Mouse (Mus musculus) adrenal gland (tissue): ENCODE measurements around the gene Nhsl1.
"Not testable (repeated sequence)": the region's sequence is repeated elsewhere in the genome, so short reads cannot be mapped to it uniquely, and the experiment has no call there.

Source experiments
- intact Hi-C: fragments of 180-260 bp; cut with DNase I; formaldehyde crosslinking; loops from one replicate; pipeline ENCODE4 v1.15.1; 2025

Gene Nhsl1

DNA sequence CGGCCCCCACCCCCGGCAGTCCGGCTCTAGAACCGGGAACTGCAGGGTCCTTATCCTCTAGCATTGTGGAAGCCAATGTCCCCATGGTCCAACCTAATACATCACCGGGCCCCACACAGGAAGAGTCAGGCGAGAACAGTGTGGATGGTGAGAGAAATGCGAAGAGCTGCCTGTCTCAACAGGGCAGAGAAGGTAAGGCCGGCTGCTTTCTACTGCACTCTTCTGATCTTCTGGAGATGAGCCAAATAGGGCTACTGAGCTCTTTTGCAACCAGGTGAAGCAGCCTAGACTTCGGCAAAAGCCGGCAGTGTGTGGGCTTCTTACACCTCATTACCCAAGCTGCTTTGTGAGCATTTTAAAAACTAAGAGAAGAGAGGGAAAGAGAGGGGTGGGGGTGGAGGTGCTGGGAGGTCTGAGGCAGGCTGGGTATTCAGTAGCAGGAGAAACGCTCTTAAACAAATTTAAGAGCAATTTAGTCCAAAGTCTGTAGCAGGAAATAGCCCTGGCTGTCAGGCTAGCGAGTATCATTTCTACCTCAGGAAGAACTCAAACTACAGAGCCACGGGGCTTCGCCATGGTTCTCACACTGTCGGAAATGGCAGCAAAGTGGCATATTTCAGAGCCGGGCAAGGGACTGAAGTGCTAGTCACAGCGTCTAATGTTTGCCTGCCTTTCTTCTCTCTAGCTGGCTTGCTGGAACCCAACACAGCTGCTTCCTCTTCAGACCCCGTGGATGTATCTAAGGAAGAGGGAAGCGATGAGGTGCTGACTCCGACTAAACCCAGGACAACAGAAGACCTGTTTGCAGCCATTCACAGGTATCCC is 208.3 kb downstream of the Nhsl1 start:
- intact Hi-C loops: loop anchor here (10.0 kb wide), 1 partner anchor 282 kb away; no protein-coding TSS in a partner anchor

DNA sequence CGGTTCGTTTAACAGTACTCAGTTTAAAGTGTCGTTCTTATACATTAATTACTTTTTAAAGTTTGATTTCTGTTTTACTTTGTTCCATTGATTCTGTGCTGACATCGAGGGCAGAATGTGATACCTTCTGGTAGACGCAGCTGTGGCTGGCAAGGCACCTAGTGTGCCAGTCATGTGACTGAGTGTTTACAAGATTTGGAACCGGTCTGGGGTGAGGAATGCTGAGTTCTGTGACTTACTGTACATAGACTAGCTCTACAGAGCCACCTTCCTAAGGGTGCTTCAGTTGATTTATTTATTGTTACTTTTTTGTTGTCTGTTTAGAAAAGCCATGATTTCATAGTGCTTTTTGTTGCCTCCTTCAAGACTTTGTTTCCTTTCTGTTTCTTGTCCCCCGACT is 209.0 kb downstream of the Nhsl1 start:
- intact Hi-C loops: loop anchor here (1.0 to 10.0 kb wide), 3 partner anchors 75 to 283 kb away; no protein-coding TSS in a partner anchor

DNA sequence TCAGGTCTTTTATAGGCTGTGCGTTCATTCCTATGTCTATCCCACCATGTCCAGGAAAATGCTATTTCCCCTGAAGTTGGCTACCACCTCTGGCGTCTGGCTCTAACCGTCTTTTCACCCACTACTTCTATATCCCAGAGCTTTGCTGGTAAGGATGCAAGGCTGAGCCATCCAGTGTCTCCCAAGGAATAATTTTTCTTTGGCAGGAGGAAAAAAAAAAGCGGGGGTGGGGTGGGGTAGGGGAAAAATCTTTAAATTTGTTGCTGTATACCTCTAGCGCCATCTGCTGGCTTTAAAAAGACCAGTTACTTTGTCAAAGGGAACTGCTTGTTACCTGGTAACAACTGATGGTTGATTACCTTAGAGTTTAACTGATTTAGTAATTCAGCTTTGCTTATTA is 209.7 kb downstream of the Nhsl1 start:
- intact Hi-C loops: loop anchor here (1.0 to 10.0 kb wide), 3 partner anchors 76 to 284 kb away; no protein-coding TSS in a partner anchor

DNA sequence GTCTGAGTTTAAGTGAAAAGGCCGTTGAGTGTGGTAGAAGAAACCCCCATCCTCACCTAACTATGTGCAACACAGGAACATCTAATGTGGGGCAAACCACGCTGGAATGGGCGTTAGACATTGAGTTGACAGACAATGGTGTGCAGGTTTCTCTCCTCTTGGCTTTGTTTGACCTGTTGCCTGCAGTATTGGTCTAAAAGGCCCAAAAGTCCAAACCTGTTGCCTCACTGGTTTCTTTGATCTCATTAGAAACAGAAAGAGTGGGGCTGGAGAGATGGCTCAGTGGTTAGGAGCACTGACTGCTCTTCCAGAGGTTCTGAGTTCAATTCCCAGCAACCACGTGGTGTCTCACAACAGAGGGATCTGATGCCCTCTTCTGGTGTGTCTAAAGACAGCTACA is 210.4 kb downstream of the Nhsl1 start:
- intact Hi-C loops: loop anchor here (2.0 to 10.0 kb wide), 2 partner anchors 76 to 284 kb away; no protein-coding TSS in a partner anchor

DNA sequence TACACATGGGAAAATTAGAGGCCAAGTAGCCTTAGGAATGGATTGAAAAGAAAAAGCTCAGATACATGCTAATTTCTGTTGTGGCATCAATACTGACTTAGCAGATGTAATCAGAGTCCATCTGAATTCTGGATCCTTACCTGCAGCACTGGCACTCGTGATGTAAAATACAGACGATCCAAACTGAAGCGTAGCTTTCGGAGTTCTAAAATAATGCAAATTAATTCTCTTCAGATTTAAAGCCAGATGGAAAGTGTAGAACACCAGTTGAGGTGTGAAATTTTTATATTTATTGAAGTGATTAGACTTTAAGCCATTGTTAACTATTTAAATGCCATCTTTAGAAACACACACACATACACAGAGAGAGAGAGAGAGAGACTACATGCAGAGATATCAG is 211.4 kb downstream of the Nhsl1 start:
- intact Hi-C loops: no loop called here

DNA sequence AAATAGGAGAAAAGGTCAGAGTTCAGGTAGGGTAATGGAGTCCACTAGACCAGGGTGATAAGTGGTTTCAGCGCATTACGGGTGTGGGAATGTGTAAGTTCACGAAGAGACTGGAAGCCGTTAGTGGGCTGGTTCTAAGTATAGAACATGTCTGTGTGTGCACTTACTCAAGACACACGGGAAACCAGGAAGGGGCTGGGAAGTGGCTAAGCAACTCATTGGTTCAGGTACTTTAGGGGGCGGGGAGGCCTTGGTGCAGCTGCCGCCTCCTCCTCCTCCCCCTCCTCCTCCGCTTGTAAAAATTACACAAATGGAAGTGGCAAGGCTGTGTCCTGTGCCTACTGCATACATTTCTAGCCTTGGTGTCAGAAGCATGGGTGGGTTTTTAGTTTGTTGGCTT is 213.5 kb downstream of the Nhsl1 start:
- intact Hi-C loops: no loop called here

DNA sequence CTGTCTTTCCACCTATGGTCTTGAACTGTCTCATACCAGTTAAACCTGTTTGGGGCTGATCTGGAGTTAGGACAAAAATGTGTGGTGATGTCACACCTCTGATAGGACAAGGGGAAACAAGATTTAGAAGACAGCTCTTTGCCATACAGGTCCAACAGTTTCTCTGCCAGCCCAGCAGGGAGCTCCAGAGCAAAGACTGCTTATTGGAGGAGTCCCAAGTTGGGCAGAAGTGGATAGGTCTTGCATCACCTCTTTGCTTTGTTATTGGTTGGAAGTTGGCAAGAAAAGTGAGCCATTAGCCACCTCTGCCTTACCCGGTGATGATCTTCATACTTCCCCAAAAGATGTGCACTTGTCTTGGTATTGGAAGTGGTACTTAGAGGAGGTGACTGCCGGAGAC is 218.1 kb downstream of the Nhsl1 start:
- intact Hi-C loops: no loop called here

DNA sequence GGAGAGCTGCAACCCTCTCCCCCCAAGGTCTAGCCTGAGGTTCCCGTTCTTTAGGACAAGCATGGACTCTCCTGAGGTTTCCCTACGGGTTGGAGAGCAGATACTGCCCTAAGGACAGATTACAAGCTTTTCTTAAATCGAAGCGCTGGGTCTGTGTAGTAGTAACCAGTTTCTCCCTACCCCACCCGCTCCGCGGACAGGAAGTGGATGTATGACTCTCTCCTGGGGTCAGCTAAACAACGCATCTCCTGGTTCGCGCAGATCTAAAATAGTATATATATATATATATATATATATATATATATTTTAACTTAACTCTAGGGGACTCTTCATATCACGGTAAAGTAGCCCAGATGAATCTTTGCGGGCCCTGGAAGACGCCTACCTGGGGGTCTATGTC is 226.5 kb downstream of the Nhsl1 start:
- intact Hi-C loops: no loop called here

DNA sequence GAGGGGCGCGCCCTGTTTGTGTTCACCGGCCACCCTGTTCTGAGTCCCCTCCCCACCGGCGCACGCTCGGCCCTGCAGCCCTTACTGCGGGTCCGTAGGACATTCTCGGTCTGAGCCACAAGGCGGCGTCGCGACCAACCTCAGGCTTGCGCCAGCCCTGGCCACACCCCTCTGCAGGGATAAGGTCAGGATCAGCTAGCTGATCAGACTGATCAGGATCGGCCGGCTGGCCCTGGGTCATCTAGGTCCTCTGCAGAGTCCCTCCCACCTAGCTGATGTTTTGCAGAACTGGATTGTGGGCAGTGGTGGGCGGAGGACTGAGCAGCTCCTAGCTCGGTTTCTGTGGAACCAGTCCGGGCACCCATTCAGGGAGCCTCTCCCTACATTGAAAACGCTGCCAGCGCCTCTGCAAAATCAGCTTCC is 227.0 kb downstream of the Nhsl1 start, which contains the start of gene Hebp2:
Hebp2 (minus strand) TSS at position 264 of the 423 bp plus-strand sequence.
- intact Hi-C loops: no loop called here

DNA sequence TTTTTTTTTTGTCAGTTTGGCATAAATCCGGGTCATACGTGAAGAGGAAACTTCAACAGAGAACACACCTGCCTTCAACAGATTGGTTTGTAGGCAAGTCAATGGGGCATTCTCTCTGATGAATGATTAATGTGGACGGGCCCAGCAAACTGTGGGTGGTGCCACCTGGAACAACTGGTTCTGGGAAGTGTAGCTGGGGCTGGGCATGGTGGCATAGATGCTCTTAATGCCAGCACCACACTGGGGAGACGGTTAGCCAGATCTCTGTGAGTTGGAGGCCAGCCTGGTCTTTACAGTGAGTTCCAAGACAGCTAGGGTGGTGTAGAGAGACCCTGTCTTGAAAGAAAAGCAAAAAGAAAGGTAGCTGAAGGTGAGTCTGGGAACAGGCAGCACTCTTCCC is 228.6 kb downstream of the Nhsl1 start:
- intact Hi-C loops: no loop called here

DNA sequence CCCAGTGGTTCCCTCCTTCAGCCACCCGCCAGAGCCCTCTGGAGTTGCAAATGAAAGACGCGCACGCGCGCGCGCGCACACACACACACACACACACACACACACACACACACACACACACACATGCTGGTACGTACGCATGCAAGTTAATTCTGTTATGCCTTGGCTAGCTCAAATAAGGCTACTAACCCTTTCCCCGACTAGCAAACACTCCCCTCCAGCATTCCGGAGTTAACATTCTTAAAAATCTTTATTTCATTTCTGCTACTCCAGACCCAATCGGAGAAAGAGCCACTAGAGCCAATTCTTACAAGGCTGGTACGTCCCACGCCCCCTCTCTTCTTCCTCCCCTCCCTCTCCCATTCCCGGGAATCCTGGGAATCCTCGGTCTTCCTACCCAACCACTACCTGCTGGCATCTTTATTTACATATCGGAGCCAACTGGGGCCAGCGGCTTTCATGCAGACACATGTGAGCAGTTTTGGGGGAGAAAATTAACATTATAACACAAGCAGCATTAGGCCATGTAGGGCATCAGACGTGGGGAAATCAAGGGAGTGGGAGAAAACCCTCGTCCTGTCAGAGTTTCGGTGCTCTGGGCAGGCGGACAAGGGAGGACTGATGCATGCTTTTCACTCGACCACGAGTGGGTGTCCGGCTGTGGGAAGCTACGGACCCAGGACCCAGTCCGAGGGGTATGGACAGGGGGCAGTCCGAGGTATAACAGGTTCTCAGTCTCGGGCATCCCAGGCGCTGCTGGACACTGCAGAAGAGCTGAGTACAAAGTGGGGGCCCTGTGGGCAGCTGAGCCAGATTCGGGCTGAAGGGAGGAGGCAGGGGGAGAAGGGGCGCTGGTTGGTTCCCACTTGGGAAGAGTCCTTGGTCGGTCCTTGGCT is 230.8 kb downstream of the Nhsl1 start:
- intact Hi-C loops: no loop called here

DNA sequence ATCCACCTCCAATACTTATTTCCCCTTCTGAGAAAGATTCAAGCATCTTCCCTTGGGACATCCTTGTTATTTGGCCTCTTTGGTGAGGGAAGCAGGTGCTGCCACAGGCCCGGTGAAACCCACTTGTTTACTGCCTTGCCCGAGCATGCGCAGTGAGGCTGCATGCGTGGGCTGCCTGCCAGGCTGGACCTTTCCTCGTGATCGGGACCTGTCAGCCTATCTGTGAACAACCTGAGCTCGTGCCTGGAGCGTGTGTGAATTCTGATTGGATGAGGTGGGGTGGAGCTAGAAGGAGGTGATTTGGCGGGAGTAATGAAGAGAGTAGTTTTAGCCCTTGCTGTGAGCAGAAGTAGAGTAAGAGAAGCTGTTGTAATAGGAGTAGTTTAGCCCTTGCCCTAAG is 240.3 kb downstream of the Nhsl1 start:
- intact Hi-C loops: not testable (repeated sequence)

DNA sequence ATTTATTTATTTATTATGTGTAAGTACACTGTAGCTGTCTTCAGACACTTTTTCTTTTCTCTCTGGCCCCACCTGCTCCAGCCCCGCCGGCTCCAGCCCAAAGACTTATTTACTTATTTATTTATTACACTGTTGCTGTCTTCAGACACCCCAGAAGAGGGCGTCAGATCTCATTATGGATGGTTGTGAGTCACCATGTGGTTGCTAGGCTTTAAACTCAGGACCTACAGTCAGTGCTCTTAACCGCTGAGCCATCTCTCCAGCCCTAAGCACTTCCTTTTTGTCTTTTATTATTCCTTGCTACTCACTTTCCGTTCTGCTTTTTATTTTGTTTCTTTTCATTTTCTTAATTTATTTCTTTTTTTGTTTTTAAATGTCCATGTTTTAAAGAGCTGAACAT is 242.7 kb downstream of the Nhsl1 start:
- intact Hi-C loops: loop anchor here (5.0 to 10.0 kb wide), 3 partner anchors 41 to 343 kb away; partner anchors contain the start of gene Perp

DNA sequence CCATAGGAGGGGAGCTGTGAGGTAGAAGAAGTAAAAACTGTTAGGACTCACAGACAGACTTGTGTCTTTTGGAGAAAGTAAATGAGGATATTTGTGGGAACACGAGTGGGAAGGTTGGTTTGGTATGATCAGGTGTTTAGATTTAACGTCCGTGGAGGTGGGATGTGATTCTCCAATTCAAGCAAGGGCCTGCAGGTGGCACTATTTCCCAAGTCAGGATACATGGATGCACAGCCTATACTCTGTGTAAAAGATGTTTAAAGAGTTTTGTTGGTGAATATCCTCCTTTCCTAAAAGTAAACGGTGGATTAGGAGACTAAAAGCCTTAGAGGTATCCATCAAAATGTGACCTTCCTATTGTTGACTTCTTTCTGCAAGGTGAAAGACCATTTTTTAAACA is 244.2 kb downstream of the Nhsl1 start:
- intact Hi-C loops: loop anchor here (5.0 to 10.0 kb wide), 3 partner anchors 39 to 342 kb away; partner anchors contain the start of gene Perp

DNA sequence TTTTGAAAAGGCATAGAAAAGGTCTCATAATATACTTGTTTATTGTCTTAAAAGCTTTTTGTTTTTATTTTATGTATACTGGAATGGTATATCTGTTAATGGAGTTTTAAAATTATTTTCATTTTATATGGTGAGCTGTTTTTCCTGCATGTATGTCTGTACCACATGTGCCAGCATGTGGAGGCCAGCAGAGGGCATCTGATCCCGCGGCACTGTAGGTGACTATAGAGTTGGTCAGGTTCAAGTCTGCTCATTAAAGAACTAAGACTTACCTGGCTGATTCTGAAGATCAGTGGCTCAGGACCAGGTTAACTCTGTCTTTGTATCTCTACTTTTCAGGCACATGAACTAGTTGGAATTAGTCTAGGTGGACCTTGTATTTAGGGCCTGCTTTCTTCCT is 253.8 kb downstream of the Nhsl1 start:
- intact Hi-C loops: no loop called here
